Mouse (Mus musculus) spleen, adult 12 weeks (tissue): ENCODE data around the gene Hist3h2a.

Source experiments
- DNase-seq: peaks from one replicate; pipeline ENCODE4 v3.0.0; 2022; ENCODE audit warnings: low spot score

The Hist3h2a gene

GRCm38 (mm10) chr11:58954420-58955142 lies at the start of gene Hist3h2a, which contains the start of gene Trim17:
Gene Hist3h2a (plus strand): TSS chr11:58954685.
Gene Trim17 (plus strand): TSS chr11:58954685.
- peak; percentile 84 for DNase-seq

DNA sequence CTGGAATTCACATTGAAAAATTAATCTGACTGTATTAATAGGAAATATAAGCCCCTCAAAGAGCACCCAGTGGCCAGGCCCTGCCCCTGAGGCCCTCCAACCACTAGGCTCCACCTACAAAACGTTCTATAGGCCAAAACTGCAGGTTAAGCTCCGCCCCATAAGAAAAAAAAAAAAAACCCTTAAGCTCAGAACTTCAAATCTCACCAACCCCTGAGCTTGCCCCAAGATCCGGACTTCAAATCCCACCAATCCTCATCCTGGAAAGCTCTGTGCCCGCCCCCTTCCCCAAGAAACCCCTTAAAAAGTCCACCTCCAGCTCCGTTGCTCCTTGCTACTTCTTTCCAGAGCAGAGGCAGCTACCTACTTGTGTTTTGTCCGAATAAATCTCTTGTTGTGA lies 49.6 kb upstream of the Hist3h2a start:
- DNase-seq = no peak

DNA sequence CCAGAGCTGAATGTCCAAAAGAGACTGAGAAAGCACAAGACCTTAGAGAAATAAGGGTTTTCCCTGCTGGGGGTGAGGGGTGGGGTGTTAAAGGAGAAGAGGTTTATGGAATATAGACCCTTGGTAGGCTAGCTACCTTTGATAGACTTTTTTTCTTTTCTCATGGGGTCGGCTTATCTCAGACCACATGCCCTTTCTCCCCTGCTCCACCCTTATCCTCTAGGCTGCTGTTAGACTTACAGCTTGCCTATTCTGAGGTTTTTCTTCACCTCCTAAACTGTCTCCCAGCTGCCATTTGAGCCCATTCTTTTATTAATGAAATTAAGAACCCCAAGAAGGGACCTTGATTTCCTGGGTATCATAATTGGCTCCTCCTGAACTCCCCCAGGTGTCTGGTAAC lies 40.7 kb upstream of the Hist3h2a start:
- no peak for DNase-seq

DNA sequence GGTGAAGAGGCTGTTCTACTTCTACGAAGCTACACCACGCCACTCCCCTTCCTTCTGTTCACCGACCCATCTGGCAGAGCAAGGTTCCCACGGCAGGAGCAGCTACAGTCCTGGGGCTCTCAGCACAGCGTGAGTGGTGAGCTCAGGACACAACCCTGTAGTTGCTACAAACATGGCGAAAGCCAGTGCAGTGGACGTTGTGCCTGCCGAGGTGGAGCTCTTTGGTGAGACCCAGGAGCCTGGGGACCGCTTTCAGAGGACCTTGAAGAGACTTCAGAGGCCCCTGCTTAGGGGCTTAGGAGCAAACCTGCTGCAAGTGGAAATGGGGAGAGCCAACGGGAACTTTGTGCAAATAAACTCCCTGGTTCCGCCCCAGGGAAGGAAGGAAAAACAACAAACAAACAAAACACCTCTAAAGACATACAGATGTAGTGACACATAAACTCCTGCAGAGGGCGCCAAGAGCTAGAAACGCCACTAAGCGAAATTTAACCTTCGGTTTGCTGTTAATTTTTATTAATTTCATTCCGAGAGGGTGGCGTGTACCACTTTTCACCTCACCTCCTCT lies 39.9 kb upstream of the Hist3h2a start:
- peak; percentile 66 for DNase-seq

GRCm38 (mm10) chr11:58916879-58917744 lies 37.4 kb upstream of the Hist3h2a start:
- peak; percentile 80 for DNase-seq

- DNase-seq = no peak
These were observed 36.6 kb upstream of the Hist3h2a start, which contains the start of gene Btnl10 for GRCm38 (mm10) chr11:58917745-58918366. Gene Btnl10 (plus strand): TSS chr11:58917908.

- peak; percentile 27 for DNase-seq
These were observed 35.7 kb upstream of the Hist3h2a start for GRCm38 (mm10) chr11:58918759-58919158.

- DNase-seq = no peak
These were observed 32.1 kb upstream of the Hist3h2a start for GRCm38 (mm10) chr11:58922420-58922819.

GRCm38 (mm10) chr11:58926651-58927050 lies 27.8 kb upstream of the Hist3h2a start:
- DNase-seq = no peak

GRCm38 (mm10) chr11:58927053-58927452 lies 27.4 kb upstream of the Hist3h2a start:
- no peak for DNase-seq

- peak; percentile 80 for DNase-seq
These were observed 26.5 kb upstream of the Hist3h2a start for GRCm38 (mm10) chr11:58927790-58928651.

DNA sequence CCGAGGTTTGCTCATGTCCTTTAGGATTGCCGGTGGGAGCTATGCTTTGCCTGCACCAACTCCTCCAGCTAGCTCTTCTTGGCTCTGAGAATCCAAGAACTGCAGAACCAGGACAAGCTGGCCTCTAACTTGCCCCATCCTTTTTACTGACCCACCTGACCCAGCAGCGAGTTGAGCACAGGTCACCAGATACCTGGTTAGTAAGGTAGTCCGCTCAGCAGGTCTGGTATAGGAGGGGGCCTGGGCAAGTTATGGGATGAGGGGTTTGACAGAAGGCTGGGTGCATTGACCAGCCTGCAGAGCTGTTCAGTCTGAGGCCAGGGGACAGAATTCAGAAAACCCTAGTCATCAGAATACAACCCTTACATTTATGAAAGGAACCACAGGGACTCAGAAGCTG lies 25.4 kb upstream of the Hist3h2a start:
- DNase-seq = no peak

- DNase-seq = no peak
These were observed 24.8 kb upstream of the Hist3h2a start for GRCm38 (mm10) chr11:58929641-58930040.

GRCm38 (mm10) chr11:58930254-58930653 lies 24.2 kb upstream of the Hist3h2a start:
- no peak for DNase-seq

GRCm38 (mm10) chr11:58931576-58931975 lies 22.9 kb upstream of the Hist3h2a start:
- no peak for DNase-seq

- DNase-seq = no peak
These were observed 16.6 kb upstream of the Hist3h2a start for GRCm38 (mm10) chr11:58937909-58938308.

- DNase-seq = peak; percentile 83
These were observed 16.0 kb upstream of the Hist3h2a start, which contains the start of gene Rnf187 for GRCm38 (mm10) chr11:58938322-58939087. Gene Rnf187 (minus strand): TSS chr11:58938916.

- no peak for DNase-seq
These were observed 15.4 kb upstream of the Hist3h2a start for GRCm38 (mm10) chr11:58939088-58939439.

GRCm38 (mm10) chr11:58944136-58944535 lies 10.3 kb upstream of the Hist3h2a start:
- no peak for DNase-seq

DNA sequence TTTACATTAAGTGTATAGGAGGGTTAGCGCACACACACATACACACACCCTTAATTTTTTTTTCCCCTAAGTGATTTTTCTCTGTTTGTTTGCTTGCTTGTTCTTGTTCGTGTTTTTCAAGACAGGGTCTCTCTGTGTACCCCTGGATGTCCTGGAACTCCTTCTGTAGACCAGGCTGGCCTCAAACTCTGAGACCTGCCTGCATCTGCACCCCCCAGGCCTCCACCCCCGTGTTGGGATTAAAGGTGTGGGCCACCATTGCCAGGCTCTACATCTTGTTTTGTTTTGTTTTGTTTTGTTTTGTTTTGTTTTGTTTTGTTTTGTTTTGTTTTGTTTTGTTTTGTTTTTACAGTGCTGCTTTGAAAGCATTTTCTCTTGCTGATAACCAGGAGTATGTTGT lies 7.2 kb upstream of the Hist3h2a start:
- no peak for DNase-seq
